Mouse (Mus musculus) kidney, adult 2 months (tissue): ENCODE data around the gene Aes.

Experiments
- CTCF ChIP-seq: fragments of 200-500 bp; conservative IDR thresholded peaks from 2 replicates; pipeline ENCODE4 v1.5.1; 2011; ENCODE audit warnings: low read depth, mild to moderate bottlenecking, control low read depth, low read length, moderate library complexity, mixed read lengths; ENCODE audit not compliant: insufficient read depth, insufficient read length
- POLR2A ChIP-seq: fragments of 200-500 bp; IDR thresholded peaks from one replicate; pipeline ENCODE4 v1.6.1; 2011; ENCODE audit warnings: low read depth, low read length, control low read depth

- TF ChIP-seq CTCF: no peak
- no peak for TF ChIP-seq POLR2A
These were observed 14.8 kb upstream of the Aes start for GRCm38 (mm10) chr10:81544296-81545160.
